Mouse (Mus musculus) hindbrain, postnatal 0 days (tissue): ENCODE results near the gene Gadd45g. TPM values are rescaled to one million over a fixed set of nuclear protein-coding genes. Genes with fewer than 3 reads are reported as not detected.

Source experiments
- ATAC-seq: fragments of 200-750 bp; cut with Nextera tagmentation; 2 replicates; pipeline ENCODE4 v1.8.0; 2017; ENCODE audit warnings: mild to moderate bottlenecking, moderate TSS enrichment, moderate library complexity
- DNase-seq: peaks from one replicate; pipeline ENCODE4 v3.0.0-alpha.2; 2015; ENCODE audit warnings: low spot score
- H3K27ac ChIP-seq: fragments of 300-500 bp; sonication (generic); 2 replicates; pipeline ENCODE4 v1.5.1; 2014; ENCODE audit warnings: mild to moderate bottlenecking
- H3K27me3 ChIP-seq: fragments of 300-500 bp; sonication (generic); 2 replicates; pipeline ENCODE4 v1.6.1; 2014; ENCODE audit warnings: low read length, mixed read lengths; ENCODE audit not compliant: insufficient read depth
- H3K36me3 ChIP-seq: fragments of 300-500 bp; sonication (generic); 2 replicates; pipeline ENCODE4 v1.6.1; 2014; ENCODE audit warnings: low read length, mixed read lengths; ENCODE audit not compliant: insufficient read depth
- H3K4me1 ChIP-seq: fragments of 300-500 bp; sonication (generic); 2 replicates; pipeline ENCODE4 v1.6.1; 2014; ENCODE audit warnings: antibody characterized with exemption, low read length, mixed read lengths; ENCODE audit not compliant: insufficient read depth
- H3K4me2 ChIP-seq: fragments of 300-500 bp; sonication (generic); 2 replicates; pipeline ENCODE4 v1.6.1; 2014; ENCODE audit warnings: low read depth, mild to moderate bottlenecking, low read length, moderate library complexity, mixed read lengths
- H3K4me3 ChIP-seq: fragments of 300-500 bp; sonication (generic); 2 replicates; pipeline ENCODE4 v1.5.1; 2014; ENCODE audit warnings: low read length
- H3K9ac ChIP-seq: fragments of 300-500 bp; sonication (generic); replicated peaks from 2 replicates; pipeline ENCODE4 v1.6.1; 2014; ENCODE audit warnings: mild to moderate bottlenecking, low read length, moderate library complexity, mixed read lengths
- H3K9me3 ChIP-seq: fragments of 300-500 bp; sonication (generic); 2 replicates; pipeline ENCODE4 v1.6.1; 2016; ENCODE audit warnings: low read length, mixed read lengths
- CTCF ChIP-seq: IDR thresholded peaks from 2 replicates; pipeline ENCODE4 v1.5.1; 2016; ENCODE audit warnings: antibody characterized with exemption, control low read depth, low read depth
- WGBS: fragments of 180-500 bp; shearing (Covaris S2); extraction: QIAGEN DNeasy Blood & Tissue Kit; methylation state at CpG from one replicate; pipeline ENCODE4 v1.1.7; 2014; 5-methylcytosine and 5-hydroxymethylcytosine counted together
- polyA plus RNA-seq: library from polyadenylated mRNA; unstranded; fragments of >200 nt; fragmentation: Nextera tagmentation; extraction: Ambion mirVana; gene quantifications from 2 replicates; pipeline ENCODE4 v1.2.1, GENCODE M21; 2015
- total RNA-seq: library from RNA; depleted of rRNA; stranded (reverse); fragments of >200 nt; gene quantifications from 2 replicates; pipeline ENCODE4 v1.2.3, GENCODE M21; 2014

Gadd45g gene
- total and polyA plus RNA-seq, 2 experiments from 2014 or later = 19.0 to 38.6 TPM

DNA sequence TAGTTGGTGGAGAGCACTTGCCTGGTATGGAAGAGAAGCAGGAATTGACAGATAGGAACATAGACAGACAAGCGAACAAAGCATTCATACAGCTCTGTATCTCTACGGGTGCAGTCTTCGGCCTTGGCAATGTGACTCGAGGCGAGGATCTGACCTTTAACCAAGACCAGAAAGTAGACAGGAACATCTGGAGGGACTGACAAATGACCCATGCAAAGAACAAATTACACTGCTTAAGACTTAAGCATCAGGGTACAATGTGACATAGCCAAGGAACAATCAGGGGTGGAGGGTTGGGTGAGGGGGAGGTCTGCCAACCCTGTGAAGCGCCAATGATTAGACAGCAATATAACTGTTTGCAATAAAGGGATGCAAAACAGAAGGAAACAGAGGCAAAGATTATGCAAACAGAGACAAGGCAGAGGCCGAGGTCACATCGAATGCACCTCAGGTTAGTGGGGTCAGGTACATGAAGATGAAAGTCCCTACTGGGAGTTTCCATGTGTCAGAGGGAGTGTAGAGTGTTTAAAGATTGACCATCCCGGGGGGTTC is 26.6 kb downstream of the Gadd45g start:
- Histone ChIP-seq H3K27ac (no peak overlapping the region), H3K4me2 (no peak overlapping the region), H3K4me1 (no peaks in the 10 kb centered on the region), H3K36me3 (no peaks in the 10 kb centered on the region), H3K27me3 (no peaks in the 10 kb centered on the region), H3K4me3 (no peak overlapping the region), H3K9me3 (no peaks in the 10 kb centered on the region), H3K9ac (no peak overlapping the region)
- 77% methylated on average over 9 of the region's 9 CpGs for WGBS
- ATAC-seq (no peak), DNase-seq (no peak)
- no peak for TF ChIP-seq CTCF

GRCm38 (mm10) chr13:51873786-51874185 is 27.3 kb downstream of the Gadd45g start:
- Histone ChIP-seq H3K4me3 (no peak overlapping the region), H3K27ac (no peak overlapping the region), H3K27me3 (no peaks in the 10 kb centered on the region), H3K36me3 (no peaks in the 10 kb centered on the region), H3K9me3 (no peaks in the 10 kb centered on the region), H3K9ac (no peak overlapping the region), H3K4me2 (no peak overlapping the region), H3K4me1 (no peaks in the 10 kb centered on the region)
- 87% methylated on average over 5 of the region's 5 CpGs for WGBS
- ATAC-seq (no peak), DNase-seq (no peak)
- no peak for TF ChIP-seq CTCF

DNA sequence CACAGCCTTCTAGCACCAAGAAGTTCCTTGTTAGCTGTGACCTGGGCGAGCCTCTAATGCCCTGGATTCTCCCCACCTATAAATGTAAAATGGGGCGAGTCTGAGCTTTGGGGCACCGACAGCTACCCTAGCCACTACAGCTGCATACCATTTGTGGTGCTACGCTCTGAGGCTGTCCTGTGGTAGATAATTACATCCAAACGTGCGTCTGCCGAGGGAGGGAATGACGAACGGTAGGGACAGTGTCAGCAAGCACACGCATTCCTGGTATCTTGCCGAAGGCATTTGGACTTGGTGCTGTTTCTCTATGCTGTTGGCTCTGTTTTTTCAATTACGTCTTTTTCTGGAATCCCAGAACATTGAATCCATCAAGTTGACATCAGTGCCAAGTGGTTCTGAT is 29.7 kb downstream of the Gadd45g start:
- no peak for TF ChIP-seq CTCF
- no peak for DNase-seq

DNA sequence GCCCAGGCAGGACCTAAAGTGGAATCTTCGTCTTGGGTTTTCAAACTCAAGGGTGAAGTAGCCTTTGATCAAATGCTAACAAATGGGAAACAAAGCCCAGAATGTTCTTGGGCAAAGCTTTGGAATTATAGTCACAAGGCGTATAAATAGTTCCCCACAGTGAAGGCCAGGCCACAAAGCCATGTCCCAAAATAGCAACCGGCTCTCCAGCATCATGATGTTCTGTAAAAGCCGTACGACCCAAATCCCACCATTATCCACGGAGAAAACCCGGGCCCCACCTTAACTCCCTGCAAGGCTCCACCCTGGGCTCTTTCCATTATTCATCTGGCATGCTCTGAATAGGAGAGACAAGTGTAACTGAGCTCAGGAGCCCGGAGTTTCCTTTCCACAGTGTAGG is 32.3 kb downstream of the Gadd45g start:
- Histone ChIP-seq H3K27ac (no peak overlapping the region), H3K27me3 (no peaks in the 10 kb centered on the region), H3K4me1 (no peaks in the 10 kb centered on the region), H3K9me3 (no peaks in the 10 kb centered on the region), H3K4me3 (no peak overlapping the region), H3K9ac (no peak overlapping the region), H3K36me3 (no peaks in the 10 kb centered on the region), H3K4me2 (no peak overlapping the region)
- TF ChIP-seq CTCF = no peak
- ATAC-seq (no peak), DNase-seq (no peak)
- WGBS = 37% methylated on average over 8 of the region's 8 CpGs

More for the DNA sequence above, 29.7 kb downstream of the Gadd45g start:
- 82% methylated on average over 12 of the region's 12 CpGs for WGBS
- Histone ChIP-seq H3K9me3 (no peaks in the 10 kb centered on the region), H3K4me1 (no peaks in the 10 kb centered on the region), H3K36me3 (no peaks in the 10 kb centered on the region), H3K4me3 (no peak overlapping the region), H3K4me2 (no peak overlapping the region), H3K9ac (no peak overlapping the region), H3K27me3 (no peaks in the 10 kb centered on the region), H3K27ac (no peak overlapping the region)
- ATAC-seq = no peak

GRCm38 (mm10) chr13:51879571-51879970 is 33.1 kb downstream of the Gadd45g start:
- H3K9ac ChIP-seq = no peak overlapping the region
- H3K4me3 ChIP-seq = no peak overlapping the region
- no peaks in the 10 kb centered on the region for H3K36me3 ChIP-seq
- DNase-seq (no peak), ATAC-seq (no peak)
- H3K4me2 ChIP-seq = no peak overlapping the region
- TF ChIP-seq CTCF = no peak
- 85% methylated on average over 3 of the region's 3 CpGs for WGBS
- no peaks in the 10 kb centered on the region for H3K9me3 ChIP-seq
- no peaks in the 10 kb centered on the region for H3K4me1 ChIP-seq
- H3K27ac ChIP-seq = no peak overlapping the region
- no peaks in the 10 kb centered on the region for H3K27me3 ChIP-seq

GRCm38 (mm10) chr13:51880019-51880418 is 33.5 kb downstream of the Gadd45g start:
- Histone ChIP-seq H3K4me1 (no peaks in the 10 kb centered on the region), H3K27ac (no peak overlapping the region), H3K36me3 (no peaks in the 10 kb centered on the region), H3K4me2 (no peak overlapping the region), H3K9ac (no peak overlapping the region), H3K27me3 (no peaks in the 10 kb centered on the region), H3K4me3 (no peak overlapping the region), H3K9me3 (no peaks in the 10 kb centered on the region)
- no peak for DNase-seq
- TF ChIP-seq CTCF = no peak
- no peak for ATAC-seq
- 75% methylated on average over 4 of the region's 4 CpGs for WGBS

DNA sequence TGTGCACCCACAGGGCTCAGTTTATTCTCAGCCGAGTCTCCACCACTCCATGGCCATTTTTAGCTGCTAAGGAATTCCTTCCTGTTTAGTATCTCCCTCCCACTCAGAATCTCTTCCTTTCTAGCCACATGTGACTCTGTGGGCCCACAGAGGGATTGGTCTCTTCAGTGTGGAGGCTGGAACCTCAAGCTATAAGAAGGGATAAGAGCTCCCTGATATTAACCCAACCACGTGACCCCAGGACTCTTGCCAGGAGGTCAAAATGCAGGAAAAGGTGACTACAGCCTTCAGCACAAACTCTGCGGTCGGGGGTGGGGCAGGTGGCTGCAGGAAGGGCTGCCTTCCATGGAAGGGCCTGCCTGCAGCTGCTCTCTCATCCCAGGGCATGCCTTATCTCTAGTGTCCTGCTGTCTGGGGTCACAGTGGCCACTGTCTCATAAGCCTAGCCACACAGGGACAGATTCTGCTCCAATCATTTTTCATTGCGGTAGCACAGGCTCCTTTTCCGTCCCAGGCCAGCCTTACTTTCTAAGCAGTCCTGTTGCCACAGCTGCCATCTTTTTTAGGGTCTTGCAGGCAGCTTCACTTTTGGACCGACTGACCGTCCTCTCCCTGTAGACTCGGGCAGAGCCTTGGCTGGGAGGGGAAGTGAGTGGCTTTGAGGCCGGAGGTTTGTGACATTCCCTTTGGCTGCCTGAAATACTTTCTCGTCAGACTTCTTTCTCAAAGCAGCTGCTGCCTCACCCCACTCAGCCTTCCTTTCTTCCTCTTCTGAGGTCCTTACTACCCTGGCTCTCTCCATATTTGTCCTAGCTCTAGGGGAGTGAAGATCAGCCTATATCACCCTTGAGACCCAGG is 35.0 kb downstream of the Gadd45g start:
- Histone ChIP-seq H3K9ac (no peak overlapping the region), H3K4me1 (no peaks in the 10 kb centered on the region), H3K9me3 (no peaks in the 10 kb centered on the region), H3K27ac (no peak overlapping the region), H3K4me3 (no peak overlapping the region), H3K27me3 (no peaks in the 10 kb centered on the region), H3K36me3 (no peaks in the 10 kb centered on the region), H3K4me2 (no peak overlapping the region)
- DNase-seq (no peak), ATAC-seq (no peak)
- no peak for TF ChIP-seq CTCF
- WGBS = 76% methylated on average over 11 of the region's 11 CpGs
